ENCODE assay signal across 26 mouse cellular contexts in the genomic region with DNA sequence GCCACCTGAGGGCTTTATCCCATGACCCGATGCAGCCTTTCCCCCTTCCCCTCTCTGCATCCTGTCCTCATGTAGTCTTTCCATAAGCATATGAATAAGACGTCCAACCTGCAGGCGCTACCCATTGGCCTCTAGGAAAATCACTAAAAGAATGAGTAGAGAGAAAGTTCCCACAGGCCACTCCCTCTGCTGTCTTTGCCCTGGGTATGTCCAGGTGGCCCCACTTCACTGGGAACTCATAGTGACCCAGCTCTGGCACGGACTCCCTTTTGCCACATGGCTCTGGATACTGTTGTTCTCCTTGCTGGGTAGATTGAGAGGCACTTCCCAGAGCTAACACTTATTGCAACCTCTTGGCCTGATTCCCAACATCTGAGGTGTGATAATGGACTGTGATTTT. TPM values are rescaled to one million over a fixed set of nuclear protein-coding genes. Genes with fewer than 3 reads are reported as not detected.
"Had no signal": no experiment of that assay in that cellular context is flagged by ENCODE, and none has a peak within 500 bp of the region (broad histone marks: within the 10 kb centered on the region; RNA-seq: fewer than 3 reads in every experiment).

No protein-coding gene starts in this region.

- H3K27ac ChIP-seq: gastrocnemius, adult 2 months; heart, embryonic 10.5 days; hindbrain, embryonic 10.5 days; hindbrain, embryonic 12.5 days; hindbrain, embryonic 14.5 days; intestine, embryonic 15.5 days; limb, embryonic 10.5 days; limb, embryonic 12.5 days; liver, embryonic 13.5 days had no signal

- H3K4me3 ChIP-seq: gastrocnemius, adult 2 months; heart, embryonic 10.5 days; heart, embryonic 12.5 days; hindbrain, embryonic 10.5 days; hindbrain, embryonic 12.5 days; intestine, embryonic 15.5 days; limb, embryonic 10.5 days; limb, embryonic 12.5 days; liver, embryonic 13.5 days had no signal

- H3K9me3 ChIP-seq: heart, embryonic 10.5 days; heart, embryonic 12.5 days; hindbrain, embryonic 10.5 days; hindbrain, embryonic 12.5 days; intestine, embryonic 15.5 days; limb, embryonic 10.5 days; limb, embryonic 12.5 days; liver, embryonic 13.5 days had no signal

- H3K4me2 ChIP-seq: heart, embryonic 12.5 days; hindbrain, embryonic 12.5 days; hindbrain, embryonic 14.5 days; intestine, embryonic 15.5 days; limb, embryonic 12.5 days; liver, embryonic 11.5 days; liver, embryonic 13.5 days had no signal

- ATAC-seq: hindbrain, embryonic 16.5 days; inflammation-experienced regulatory T-cells, adult 6 months; intestine, embryonic 15.5 days; intestine, postnatal 0 days had no signal

- H3K36me3 ChIP-seq: heart, embryonic 10.5 days; heart, embryonic 12.5 days; hindbrain, embryonic 10.5 days; hindbrain, embryonic 12.5 days; intestine, embryonic 15.5 days; limb, embryonic 10.5 days; limb, embryonic 12.5 days; liver, embryonic 13.5 days had no signal

- H3K4me1 ChIP-seq: liver, embryonic 13.5 days had no signal

- DNase-seq: gastrocnemius, adult 2 months; gastrocnemius, postnatal 10 days; gastrocnemius, postnatal 25 days; heart, postnatal 10 days; heart, postnatal 4 days; kidney, adult 18-20 months; kidney, adult 8-10 months; kidney, postnatal 10 days; kidney, postnatal 25 days; kidney, postnatal 4 days; liver; liver, embryonic 13.5 days had no signal

- H3K9ac ChIP-seq: heart, embryonic 12.5 days; hindbrain, embryonic 12.5 days; hindbrain, embryonic 14.5 days; intestine, embryonic 15.5 days; limb, embryonic 12.5 days; liver, embryonic 13.5 days had no signal

RNA-seq across cellular contexts. Expression of gene Ntsr2, which starts 2.4 kb away (rescaled TPM):
- total RNA-seq: granulocyte monocyte progenitor cell, adult 5-6 weeks had no signal
- polyA plus RNA-seq: heart, embryonic 10.5 days; heart, embryonic 12.5 days; hindbrain, embryonic 10.5 days; inflammation-experienced regulatory T-cells, adult 6 months; intestine, postnatal 0 days; limb, embryonic 10.5 days; limb, embryonic 12.5 days; limb, embryonic 14.5 days; liver, embryonic 11.5 days; liver, embryonic 13.5 days had no signal
